Mouse (Mus musculus) lung, postnatal 0 days (tissue): Measurements from ENCODE around the gene Plxnc1.

ENCODE experiments used
- CTCF ChIP-seq: IDR thresholded peaks from 2 replicates; pipeline ENCODE4 v1.5.1; 2016; ENCODE audit warnings: antibody characterized with exemption, mild to moderate bottlenecking
- EP300 ChIP-seq: IDR thresholded peaks from 2 replicates; pipeline ENCODE4 v1.6.1; 2016; ENCODE audit warnings: antibody characterized with exemption, mild to moderate bottlenecking, control low read depth

DNA sequence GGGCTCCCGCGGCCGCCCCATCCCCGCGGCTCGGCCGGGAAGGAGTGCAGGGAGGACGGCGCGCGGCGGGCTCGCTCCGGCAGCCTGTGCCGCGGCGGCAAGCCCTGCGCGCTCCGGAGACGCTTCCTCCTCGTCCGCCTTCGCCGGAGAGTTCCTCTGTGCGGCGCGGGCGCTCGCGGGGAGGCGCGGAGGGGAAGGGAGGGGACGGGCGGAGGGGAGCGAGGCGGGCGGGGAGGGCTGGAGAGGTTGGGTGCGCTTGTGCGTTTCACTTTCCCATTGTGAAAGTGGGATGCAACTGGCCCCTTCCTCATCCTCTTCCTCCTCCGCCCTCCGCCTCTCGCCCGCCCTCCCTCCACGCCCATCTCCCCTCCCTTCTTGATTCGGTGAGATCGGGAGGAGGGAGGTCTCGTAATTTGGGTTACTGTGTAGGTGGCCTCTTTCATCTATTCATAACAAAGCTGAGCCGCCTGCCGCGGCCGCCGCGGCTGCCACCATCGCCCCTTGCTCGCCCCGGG lies at the start of gene Plxnc1:
- TF ChIP-seq CTCF, result no peak
- TF ChIP-seq EP300, result no peak
